Mouse (Mus musculus): ENCODE data around the gene Ero1l. TPM values are rescaled to one million over a fixed set of nuclear protein-coding genes. Genes with fewer than 3 reads are reported as not detected.
A peak's percentile ranks its signal among the peaks of the same experiment; 100 is the strongest.

The Ero1l gene
- polyA plus RNA-seq (2014; fragmentation: Nextera tagmentation; extraction: Ambion mirVana) = 31.0 and 33.7 TPM in 2 replicates

- no peaks in the 10 kb centered on the region for H3K9me3 ChIP-seq (ENCODE audit: control insufficient read depth, low read length)
- ATAC-seq (ENCODE audit: low read depth) (peak; percentile 97), DNase-seq (ENCODE audit: low spot score) (peak; percentile 91)
- peaks cover 6% of the 10 kb centered on the region; the same call in 1 of the 2 replicates for H3K4me1 ChIP-seq (ENCODE audit: control insufficient read depth, insufficient read depth, low read length)
- no peaks in the 10 kb centered on the region for H3K36me3 ChIP-seq (ENCODE audit: control insufficient read depth, insufficient read depth, low read length)
- H3K27me3 ChIP-seq (replicated peaks; ENCODE audit: control insufficient read depth, insufficient read depth, low read length) = no peaks in the 10 kb centered on the region
- peak within 1 kb of the TSS; percentile 60 for H3K4me2 ChIP-seq (ENCODE audit: low read depth, low read length)
- 3% methylated on average over 33 of the region's 74 CpGs for WGBS
- H3K27ac ChIP-seq (replicated peaks; ENCODE audit: low read depth, low read length) = peak within 1 kb of the TSS; percentile 89
- peak within 1 kb of the TSS; percentile 81 for H3K4me3 ChIP-seq (ENCODE audit: low read depth, low read length)
- peak within 1 kb of the TSS; percentile 90 for H3K9ac ChIP-seq (ENCODE audit: low read depth, low read length)
Measured at GRCm38 (mm10) chr14:45318426-45319236, at the start of gene Ero1l. Ero1l (minus strand) TSS chr14:45318771.

DNA sequence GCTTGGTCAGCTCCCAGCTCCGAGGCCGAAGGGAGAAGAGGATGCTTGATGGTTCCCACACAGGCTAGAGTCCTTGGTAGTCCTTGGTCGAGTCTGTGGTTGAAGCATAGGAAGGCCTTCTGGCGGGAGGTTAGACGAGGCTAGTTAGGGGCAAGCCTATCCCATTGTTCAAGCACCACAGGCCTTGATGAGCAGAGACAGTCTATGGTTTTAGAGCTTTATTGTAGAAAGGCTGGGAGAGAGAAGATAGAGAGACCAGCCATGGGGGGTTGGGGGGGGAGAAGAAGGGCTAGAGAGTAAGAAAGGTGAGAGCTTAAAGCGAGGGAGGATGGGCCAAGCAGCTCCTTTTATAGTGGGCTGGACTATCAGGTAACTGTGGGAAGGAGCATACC, 46.6 kb upstream of the Ero1l start:
- Histone ChIP-seq H3K4me1 (ENCODE audit: control insufficient read depth, insufficient read depth, low read length) (no peaks in the 10 kb centered on the region), H3K27ac (replicated peaks; ENCODE audit: low read depth, low read length) (no peak overlapping the region), H3K4me2 (ENCODE audit: low read depth, low read length) (no peak overlapping the region), H3K9me3 (ENCODE audit: control insufficient read depth, low read length) (no peaks in the 10 kb centered on the region), H3K27me3 (replicated peaks; ENCODE audit: control insufficient read depth, insufficient read depth, low read length) (no peaks in the 10 kb centered on the region), H3K36me3 (ENCODE audit: control insufficient read depth, insufficient read depth, low read length) (peaks cover 25% of the 10 kb centered on the region), H3K4me3 (ENCODE audit: low read depth, low read length) (no peak overlapping the region), H3K9ac (ENCODE audit: low read depth, low read length) (no peak overlapping the region)
- ATAC-seq (ENCODE audit: low read depth) (no peak), DNase-seq (ENCODE audit: low spot score) (no peak)
- 91% methylated on average over 6 of the region's 6 CpGs for WGBS

GRCm38 (mm10) chr14:45364211-45365195, 45.9 kb upstream of the Ero1l start:
- Histone ChIP-seq H3K9me3 (ENCODE audit: control insufficient read depth, low read length) (no peaks in the 10 kb centered on the region), H3K27ac (replicated peaks; ENCODE audit: low read depth, low read length) (no peak overlapping the region), H3K4me1 (ENCODE audit: control insufficient read depth, insufficient read depth, low read length) (no peaks in the 10 kb centered on the region), H3K27me3 (replicated peaks; ENCODE audit: control insufficient read depth, insufficient read depth, low read length) (no peaks in the 10 kb centered on the region), H3K36me3 (ENCODE audit: control insufficient read depth, insufficient read depth, low read length) (peaks cover 18% of the 10 kb centered on the region), H3K4me2 (ENCODE audit: low read depth, low read length) (no peak overlapping the region), H3K4me3 (ENCODE audit: low read depth, low read length) (no peak overlapping the region), H3K9ac (ENCODE audit: low read depth, low read length) (no peak overlapping the region)
- WGBS = 72% methylated on average over 16 of the region's 16 CpGs
- ATAC-seq (ENCODE audit: low read depth) (no peak), DNase-seq (ENCODE audit: low spot score) (no peak)

DNA sequence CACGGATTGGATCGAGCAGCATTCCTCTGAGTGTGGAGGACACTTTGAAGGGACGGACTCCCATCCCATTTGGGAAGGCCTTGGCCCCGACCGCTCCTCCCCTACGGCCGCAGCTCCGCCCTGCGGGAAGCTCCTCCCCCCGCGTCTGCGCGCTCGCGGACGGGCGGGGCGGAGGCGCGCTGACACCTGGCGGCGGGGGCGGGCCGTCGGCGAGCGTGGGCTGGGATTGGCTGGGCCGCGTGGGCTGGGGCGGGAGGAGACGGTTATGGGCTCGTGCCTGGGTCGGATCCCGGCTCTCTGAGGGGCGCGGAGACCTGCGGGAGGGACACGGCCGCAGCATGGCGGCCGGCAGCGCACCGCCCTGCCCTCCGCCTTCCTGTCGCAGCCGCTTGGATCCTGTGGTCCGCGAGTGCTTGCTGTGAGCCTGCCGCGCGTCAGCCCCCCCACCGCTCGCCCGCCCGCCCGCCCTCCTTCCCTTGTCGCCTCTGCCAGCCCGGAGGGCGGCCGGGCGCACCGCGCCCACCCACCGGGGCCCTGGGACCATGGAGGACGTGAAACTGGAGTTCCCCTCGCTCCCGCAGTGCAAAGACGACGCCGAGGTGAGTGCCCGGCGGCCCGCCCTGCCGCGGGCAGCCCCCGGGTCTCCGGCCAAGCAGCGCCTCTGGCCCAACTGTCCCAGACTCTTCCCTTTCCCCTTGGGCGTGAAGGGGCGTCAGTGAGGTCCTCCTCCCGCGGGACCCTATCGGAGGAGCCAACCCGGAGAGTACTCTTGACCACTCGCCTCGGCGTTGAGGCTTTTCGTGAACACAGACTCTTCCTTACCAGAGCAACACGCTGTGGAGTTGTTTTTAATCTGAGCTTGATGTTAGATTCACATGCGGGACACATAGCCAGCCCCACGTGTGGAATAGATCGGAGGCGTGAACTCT, 32.6 kb upstream of the Ero1l start, which contains the start of gene Styx:
TSS of gene Styx (plus strand) at position 163 of the 929 bp plus-strand sequence.
- H3K36me3 ChIP-seq (ENCODE audit: control insufficient read depth, insufficient read depth, low read length) = peaks cover 23% of the 10 kb centered on the region
- H3K9ac ChIP-seq (ENCODE audit: low read depth, low read length) = peak within 1 kb of the TSS; percentile 80
- peak within 1 kb of the TSS; percentile 78 for H3K27ac ChIP-seq (replicated peaks; ENCODE audit: low read depth, low read length)
- H3K9me3 ChIP-seq (ENCODE audit: control insufficient read depth, low read length) = no peaks in the 10 kb centered on the region
- ATAC-seq (ENCODE audit: low read depth) (peak; percentile 99), DNase-seq (ENCODE audit: low spot score) (peak; percentile 96)
- H3K27me3 ChIP-seq (replicated peaks; ENCODE audit: control insufficient read depth, insufficient read depth, low read length) = no peaks in the 10 kb centered on the region
- H3K4me1 ChIP-seq (ENCODE audit: control insufficient read depth, insufficient read depth, low read length) = peaks cover 13% of the 10 kb centered on the region; the same call in 1 of the 2 replicates
- H3K4me3 ChIP-seq (ENCODE audit: low read depth, low read length) = peak within 1 kb of the TSS; percentile 65
- peak within 1 kb of the TSS; percentile 65 for H3K4me2 ChIP-seq (ENCODE audit: low read depth, low read length)
- WGBS = under 1% methylated on average over 37 of the region's 93 CpGs

DNA sequence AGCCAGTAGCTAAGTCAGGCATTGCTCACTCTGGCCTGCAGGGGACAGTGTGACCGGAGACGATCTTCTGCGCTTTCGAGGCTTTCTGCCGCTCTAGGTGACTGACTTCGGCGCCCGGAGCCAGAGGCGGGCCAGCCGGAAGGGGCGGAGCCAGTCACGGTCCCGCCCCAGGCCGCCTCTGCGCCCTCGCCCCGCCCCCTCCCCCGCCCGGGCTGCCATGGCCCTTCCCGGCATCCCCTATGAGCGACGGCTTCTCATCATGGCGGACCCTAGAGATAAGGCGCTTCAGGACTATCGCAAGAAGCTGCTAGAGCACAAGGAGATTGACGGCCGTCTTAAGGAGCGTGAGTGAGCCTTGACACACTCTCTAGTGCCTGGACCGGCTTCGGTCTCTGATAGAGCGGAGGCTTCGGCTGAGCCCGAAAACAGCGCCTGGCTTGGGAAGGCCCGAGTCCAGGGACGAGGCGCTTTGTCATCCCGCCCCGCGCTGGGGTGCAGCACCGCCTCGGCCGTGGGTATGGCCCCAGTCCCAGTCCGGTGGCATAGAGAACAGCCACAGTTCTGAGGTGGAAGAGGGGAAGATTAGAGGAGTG, 11.1 kb upstream of the Ero1l start, which contains the start of gene Psmc6:
TSS of gene Psmc6 (plus strand) at position 200 of the 593 bp plus-strand sequence.
- Histone ChIP-seq H3K4me2 (ENCODE audit: low read depth, low read length) (peak within 1 kb of the TSS; percentile 76), H3K27me3 (replicated peaks; ENCODE audit: control insufficient read depth, insufficient read depth, low read length) (no peaks in the 10 kb centered on the region), H3K4me3 (ENCODE audit: low read depth, low read length) (peak within 1 kb of the TSS; percentile 55), H3K36me3 (ENCODE audit: control insufficient read depth, insufficient read depth, low read length) (peaks cover 27% of the 10 kb centered on the region), H3K27ac (replicated peaks; ENCODE audit: low read depth, low read length) (peak within 1 kb of the TSS; percentile 71), H3K9me3 (ENCODE audit: control insufficient read depth, low read length) (no peaks in the 10 kb centered on the region), H3K9ac (ENCODE audit: low read depth, low read length) (peak within 1 kb of the TSS; percentile 80), H3K4me1 (ENCODE audit: control insufficient read depth, insufficient read depth, low read length) (no peaks in the 10 kb centered on the region; the same call in none of the 2 replicates)
- WGBS = under 1% methylated on average over 42 of the region's 44 CpGs
- DNase-seq (ENCODE audit: low spot score) = peak; percentile 97
- ATAC-seq (ENCODE audit: low read depth) = peak; percentile 97

DNA sequence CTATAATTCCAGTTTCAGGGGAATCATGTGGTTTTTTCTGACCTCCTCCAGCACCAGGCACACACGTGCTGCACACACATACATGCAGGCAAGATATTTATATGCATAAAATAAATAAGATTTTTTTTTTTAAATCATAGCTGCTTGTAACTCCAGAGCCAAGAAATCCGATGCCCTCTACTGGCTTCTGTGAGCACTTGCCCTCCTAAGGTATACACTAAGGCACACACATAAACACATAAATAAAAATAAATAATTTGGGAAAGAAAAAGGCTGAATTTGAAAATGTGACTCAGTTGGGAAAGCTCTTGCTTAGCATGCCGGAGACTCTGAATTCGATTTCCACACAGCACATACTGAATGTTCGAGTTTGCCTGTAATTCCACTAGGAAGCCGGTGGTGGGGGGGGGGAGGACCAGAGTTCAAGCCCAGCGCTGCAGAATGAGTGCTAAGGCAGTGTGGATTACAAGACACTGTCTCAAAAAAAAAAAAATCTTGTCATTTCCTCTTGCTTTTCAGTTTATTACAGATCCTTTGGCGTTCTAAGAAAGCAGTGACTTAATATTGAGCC, 10.5 kb upstream of the Ero1l start:
- Histone ChIP-seq H3K4me2 (ENCODE audit: low read depth, low read length) (peak overlapping the region; percentile 54), H3K27me3 (replicated peaks; ENCODE audit: control insufficient read depth, insufficient read depth, low read length) (no peaks in the 10 kb centered on the region), H3K27ac (replicated peaks; ENCODE audit: low read depth, low read length) (no peak overlapping the region), H3K4me3 (ENCODE audit: low read depth, low read length) (peak overlapping the region; percentile 55), H3K9ac (ENCODE audit: low read depth, low read length) (no peak overlapping the region), H3K4me1 (ENCODE audit: control insufficient read depth, insufficient read depth, low read length) (no peaks in the 10 kb centered on the region; the same call in none of the 2 replicates), H3K9me3 (ENCODE audit: control insufficient read depth, low read length) (no peaks in the 10 kb centered on the region), H3K36me3 (ENCODE audit: control insufficient read depth, insufficient read depth, low read length) (peaks cover 23% of the 10 kb centered on the region)
- 13% methylated on average over 8 of the region's 8 CpGs for WGBS
- peak; percentile 3; the same call in 1 of the 2 replicates for ATAC-seq (ENCODE audit: low read depth)
- peak; percentile 33 for DNase-seq (ENCODE audit: low spot score)

GRCm38 (mm10) chr14:45328072-45328713, 9.6 kb upstream of the Ero1l start:
- Histone ChIP-seq H3K27me3 (replicated peaks; ENCODE audit: control insufficient read depth, insufficient read depth, low read length) (no peaks in the 10 kb centered on the region), H3K4me3 (ENCODE audit: low read depth, low read length) (no peak overlapping the region), H3K9me3 (ENCODE audit: control insufficient read depth, low read length) (no peaks in the 10 kb centered on the region), H3K4me1 (ENCODE audit: control insufficient read depth, insufficient read depth, low read length) (no peaks in the 10 kb centered on the region; the same call in none of the 2 replicates), H3K9ac (ENCODE audit: low read depth, low read length) (no peak overlapping the region), H3K36me3 (ENCODE audit: control insufficient read depth, insufficient read depth, low read length) (peaks cover 20% of the 10 kb centered on the region), H3K27ac (replicated peaks; ENCODE audit: low read depth, low read length) (no peak overlapping the region), H3K4me2 (ENCODE audit: low read depth, low read length) (no peak overlapping the region)
- WGBS = 82% methylated on average over 4 of the region's 4 CpGs
- DNase-seq (ENCODE audit: low spot score) (no peak), ATAC-seq (ENCODE audit: low read depth) (no peak)
